Mouse (Mus musculus): ENCODE data around the gene Astn2. TPM values are rescaled to one million over a fixed set of nuclear protein-coding genes. Genes with fewer than 3 reads are reported as not detected.

Gene Astn2
- total RNA-seq, 2 experiments from 2014 or later: 0.72 to 0.81 TPM

GRCm38 (mm10) chr4:65376571-65376970 lies 1027.8 kb downstream of the Astn2 start:
- intact Hi-C loops (cut with DNase I): no loop called here
- no peak for DNase-seq

GRCm38 (mm10) chr4:65373841-65374240 lies 1030.6 kb downstream of the Astn2 start:
- intact Hi-C loops (cut with DNase I): no loop called here
- no peak for DNase-seq

GRCm38 (mm10) chr4:65372731-65373130 lies 1031.7 kb downstream of the Astn2 start:
- peak; percentile 27 to 31 for DNase-seq
- intact Hi-C loops (cut with DNase I): no loop called here

GRCm38 (mm10) chr4:65367135-65367534 lies 1037.3 kb downstream of the Astn2 start:
- intact Hi-C loops (cut with DNase I): no loop called here
- no peak for DNase-seq

GRCm38 (mm10) chr4:65354580-65354979 lies 1049.8 kb downstream of the Astn2 start:
- peak; percentile 10 to 29 for DNase-seq
- intact Hi-C loops (cut with DNase I): no loop called here

- intact Hi-C loops (cut with DNase I): no loop called here
- no peak for DNase-seq
Measured at GRCm38 (mm10) chr4:65350521-65350920, 1053.9 kb downstream of the Astn2 start.

- DNase-seq: no peak
Measured at GRCm38 (mm10) chr4:65341766-65342165, 1062.6 kb downstream of the Astn2 start.

GRCm38 (mm10) chr4:65333718-65334117 lies 1070.7 kb downstream of the Astn2 start:
- intact Hi-C loops (cut with DNase I): no loop called here
- DNase-seq: no peak

More at GRCm38 (mm10) chr4:65341766-65342165, 1062.6 kb downstream of the Astn2 start:
- intact Hi-C loops (cut with DNase I): no loop called here
